12 mouse cellular contexts compared by ENCODE assay signal in the genomic region with DNA sequence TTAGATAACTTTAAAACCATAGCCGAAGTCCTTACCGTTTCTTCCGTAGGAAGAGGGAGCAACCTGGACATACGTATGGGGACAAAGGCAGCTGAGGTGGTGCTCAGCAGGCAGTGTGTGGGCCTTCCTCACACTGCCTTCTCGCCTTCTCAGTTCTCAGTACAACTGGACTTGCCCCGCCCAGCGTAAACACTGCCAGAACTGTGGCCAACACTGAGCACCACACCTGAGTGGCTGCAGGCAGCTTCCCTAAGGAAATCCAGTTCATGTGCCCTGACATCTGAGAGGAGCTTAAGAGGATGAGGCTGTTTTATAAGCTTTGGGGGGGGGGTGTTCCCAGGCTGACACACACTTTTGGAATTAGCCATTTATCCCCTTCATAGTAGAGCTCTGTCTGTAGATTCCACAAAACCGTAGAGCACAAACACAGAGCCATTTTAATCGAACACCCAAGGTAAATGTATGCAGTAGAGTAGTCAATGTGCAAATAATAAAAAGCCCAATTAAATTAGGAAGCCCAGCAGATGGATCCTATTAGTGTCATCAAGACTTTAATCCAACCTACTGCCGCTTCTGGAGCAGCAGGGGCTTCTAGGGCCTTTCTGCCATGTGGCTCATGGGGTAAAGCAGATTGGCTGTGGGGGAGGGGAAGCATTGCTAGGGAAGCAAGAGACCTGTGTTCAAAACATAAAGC. TPM values are rescaled to one million over a fixed set of nuclear protein-coding genes. Genes with fewer than 3 reads are reported as not detected.
DNase-seq lines count a peak whose midpoint lies in the region; ATAC-seq lines count a peak whose summit lies in the region.
"Had no signal": no experiment of that assay in that cellular context is flagged by ENCODE, and none has a peak within 500 bp of the region (broad histone marks: within the 10 kb centered on the region; RNA-seq: fewer than 3 reads in every experiment).

No protein-coding gene starts in this region.

- no peaks in the 10 kb centered on the region for H3K9me3 ChIP-seq in stomach, embryonic 14.5 days (ENCODE audit: control insufficient read depth, low read depth, low read length)

- no peak overlapping the region for H3K27ac ChIP-seq in stomach, embryonic 14.5 days (ENCODE audit: low read length)

- H3K27me3 ChIP-seq in stomach, embryonic 14.5 days (ENCODE audit: control insufficient read depth, insufficient read depth, low read length), result no peaks in the 10 kb centered on the region

- H3K4me2 ChIP-seq in stomach, embryonic 14.5 days (replicated peaks; ENCODE audit: low read depth, low read length), result no peak overlapping the region

- WGBS in stomach, embryonic 14.5 days, result 58% methylated on average over 10 of the region's 10 CpGs

- no peak overlapping the region for H3K4me3 ChIP-seq in stomach, embryonic 14.5 days (ENCODE audit: low read depth, low read length)

- H3K36me3 ChIP-seq in stomach, embryonic 14.5 days (ENCODE audit: control insufficient read depth, insufficient read depth, low read length), result no peaks in the 10 kb centered on the region

- H3K4me1 ChIP-seq in stomach, embryonic 14.5 days (ENCODE audit: control insufficient read depth, insufficient read depth, low read length), result no peaks in the 10 kb centered on the region

- ATAC-seq in stomach, embryonic 14.5 days (ENCODE audit: insufficient number of reproducible peaks, insufficient read depth, low FRiP score, low read depth), result peak; percentile 58; the same call in 1 of the 2 replicates

- peak; percentile 17 to 18 for DNase-seq in cerebellum, postnatal 14 days
- DNase-seq in cerebellum, adult 8-10 months, result no peak
- peak; percentile 49 to 67 for DNase-seq in layer of hippocampus, postnatal 14 days (ENCODE audit: low spot score in 2 of 2)
- DNase-seq in layer of hippocampus, postnatal 25 days (ENCODE audit: extremely low spot score in 1 of 2, low spot score in 1 of 2), result no peak
- peak; percentile 73 for DNase-seq in hindlimb bud, embryonic 11.5 days (ENCODE audit: extremely low spot score, low read depth, low spot score)
- DNase-seq in gastrocnemius, adult 18-20 months (ENCODE audit: low spot score), result no peak
- no peak for DNase-seq in kidney, postnatal 10 days
- DNase-seq: cerebellum, postnatal 25 days; kidney, postnatal 25 days; thymus, postnatal 36 days had no signal

- no peak overlapping the region for H3K9ac ChIP-seq in stomach, embryonic 14.5 days (replicated peaks; ENCODE audit: low read depth, low read length)

RNA-seq across cellular contexts. Expression of a gene that starts 46.9 kb away (rescaled TPM):
- 10 to 100 TPM; 64.6 to 65.9 TPM for total RNA-seq in layer of hippocampus, postnatal 14 days (2021)
- 10 to 100 TPM; 48.9 to 54.1 TPM for total RNA-seq in layer of hippocampus, postnatal 25 days (2021)
- 43.4 and 46.8 TPM in 2 replicates for polyA plus RNA-seq in stomach, embryonic 14.5 days (2014; fragmentation: Nextera tagmentation; extraction: Ambion mirVana)
- total RNA-seq in gastrocnemius, adult 18-20 months (2021), result 10 to 100 TPM; 16.6 to 17.7 TPM

RNA-seq across cellular contexts. Expression of a gene that starts 52.1 kb away (rescaled TPM):
- 1 to 10 TPM; 3.6 to 4.4 TPM for total RNA-seq in layer of hippocampus, postnatal 14 days (2021)
- total RNA-seq in layer of hippocampus, postnatal 25 days (2021), result 1 to 10 TPM; 1.3 to 1.7 TPM
- 99.4 and 126 TPM in 2 replicates for polyA plus RNA-seq in stomach, embryonic 14.5 days (2014; fragmentation: Nextera tagmentation; extraction: Ambion mirVana)
- under 1 TPM; 0.80 to 0.88 TPM for total RNA-seq in gastrocnemius, adult 18-20 months (2021)
- total RNA-seq: heart, adult 8-10 months had no signal

Comparison
In these comparisons a context has a peak if more than half of its experiments do, and no peak if none do; other contexts are left out.
1. DNase-seq: peak in cerebellum, postnatal 14 days (2 of 2), layer of hippocampus, postnatal 14 days (2 of 2) and hindlimb bud, embryonic 11.5 days (single experiment); none in cerebellum, adult 8-10 months (single experiment), layer of hippocampus, postnatal 25 days (0 of 2), gastrocnemius, adult 18-20 months (single experiment) and kidney, postnatal 10 days (single experiment).